Mouse (Mus musculus) spleen, adult 2 months (tissue): ENCODE measurements around the gene Tmem254c.
"Not testable (repeated sequence)": the region's sequence is repeated elsewhere in the genome, so short reads cannot be mapped to it uniquely, and the experiment has no call there.

Source experiments
- CTCF ChIP-seq: fragments of 200-500 bp; IDR thresholded peaks from 2 replicates; pipeline ENCODE4 v1.5.1; 2011; ENCODE audit warnings: mild to moderate bottlenecking, inconsistent platforms; ENCODE audit not compliant: insufficient read depth, insufficient read length, insufficient replicate concordance; ENCODE audit errors: extremely low read depth
- POLR2A ChIP-seq: fragments of 200-500 bp; IDR thresholded peaks from 2 replicates; pipeline ENCODE4 v1.6.1; 2011; ENCODE audit warnings: low read depth, low read length, inconsistent platforms

DNA sequence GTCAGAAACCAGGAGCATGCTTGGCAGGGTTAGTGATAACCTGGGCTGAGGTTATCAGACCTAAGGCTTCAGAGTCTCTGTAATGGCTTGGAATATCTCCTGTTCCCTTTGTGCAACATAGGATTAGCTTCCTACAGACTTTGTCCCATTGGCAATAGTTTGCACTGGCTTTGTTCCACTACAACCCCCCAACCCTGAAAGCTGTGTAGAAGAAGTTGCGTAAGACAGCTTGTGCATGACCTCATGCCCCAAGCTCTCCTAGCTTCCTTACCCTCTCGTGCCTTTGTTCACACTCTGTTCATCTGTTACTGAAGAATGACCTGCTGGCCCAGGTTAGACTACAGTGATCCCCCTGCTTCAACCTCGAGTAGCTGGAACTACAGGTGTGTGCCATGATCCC lies 30.5 kb upstream of the Tmem254c start:
- TF ChIP-seq POLR2A, CTCF: not testable (repeated sequence)
